8 mouse cellular contexts compared by ENCODE assay signal in genomic region chr7:45062239-45062835, GRCm38 (mm10). TPM values are rescaled to one million over a fixed set of nuclear protein-coding genes. Genes with fewer than 3 reads are reported as not detected.
A peak's percentile ranks its signal among the peaks of the same experiment; 100 is the strongest.
DNase-seq lines count a peak whose midpoint lies in the region; ATAC-seq lines count a peak whose summit lies in the region.

TSS of gene Nosip (plus strand) at chr7:45062429.
TSS of gene Prrg2 (minus strand) at chr7:45062677.

- H3K27ac ChIP-seq in brown adipose tissue, adult 24 weeks (replicated peaks; ENCODE audit: low read depth, low read length) = peak within 1 kb of the TSS; percentile 93
- peak within 1 kb of the TSS; percentile 91 for H3K27ac ChIP-seq in heart, embryonic 13.5 days (replicated peaks)
- peak within 1 kb of the TSS; percentile 84 for H3K27ac ChIP-seq in liver, embryonic 12.5 days
- H3K27ac ChIP-seq in stomach, embryonic 15.5 days = peak within 1 kb of the TSS; percentile 93

- WGBS in heart, embryonic 13.5 days = under 1% methylated on average over 31 of the region's 31 CpGs
- under 1% methylated on average over 31 of the region's 31 CpGs for WGBS in liver, embryonic 12.5 days (ENCODE audit: insufficient replicate concordance)
- WGBS in stomach, embryonic 15.5 days = under 1% methylated on average over 31 of the region's 31 CpGs

- H3K36me3 ChIP-seq in heart, embryonic 13.5 days = no peaks in the 10 kb centered on the region; the same call in 1 of the 2 replicates
- no peaks in the 10 kb centered on the region for H3K36me3 ChIP-seq in liver, embryonic 12.5 days
- 0 out of 2 replicates have a peak, but pooled peaks cover 5% of the 10 kb centered on the region for H3K36me3 ChIP-seq in stomach, embryonic 15.5 days

- H3K4me3 ChIP-seq in brown adipose tissue, adult 24 weeks (ENCODE audit: insufficient read depth, low read depth, low read length) = peak within 1 kb of the TSS; percentile 75
- H3K4me3 ChIP-seq in heart, embryonic 13.5 days = peak within 1 kb of the TSS; percentile 83
- H3K4me3 ChIP-seq in liver, embryonic 12.5 days = peak within 1 kb of the TSS; percentile 69
- H3K4me3 ChIP-seq in stomach, embryonic 15.5 days (replicated peaks) = peak within 1 kb of the TSS; percentile 62

- no peaks in the 10 kb centered on the region for H3K27me3 ChIP-seq in heart, embryonic 13.5 days (replicated peaks)
- H3K27me3 ChIP-seq in liver, embryonic 12.5 days (replicated peaks) = no peaks in the 10 kb centered on the region
- H3K27me3 ChIP-seq in stomach, embryonic 15.5 days (replicated peaks) = no peaks in the 10 kb centered on the region

- H3K4me1 ChIP-seq in brown adipose tissue, adult 24 weeks (ENCODE audit: control insufficient read depth, insufficient read depth, insufficient read length, low read length) = peaks cover 4% of the 10 kb centered on the region; the same call in 1 of the 2 replicates
- H3K4me1 ChIP-seq in heart, embryonic 13.5 days = peaks cover 31% of the 10 kb centered on the region
- H3K4me1 ChIP-seq in liver, embryonic 12.5 days = peaks cover 48% of the 10 kb centered on the region
- peaks cover 19% of the 10 kb centered on the region; the same call in 1 of the 2 replicates for H3K4me1 ChIP-seq in stomach, embryonic 15.5 days

- peak; percentile 96 for DNase-seq in CD4-positive, CD25-positive, alpha-beta regulatory T cell, adult 2 months (ENCODE audit: low read depth, low spot score)
- peak; percentile 92 for DNase-seq in fat pad, adult 2 months (ENCODE audit: extremely low read depth, low read depth, low spot score)
- DNase-seq in kidney, postnatal 10 days = peak; percentile 96
- peak; percentile 94 for DNase-seq in natural killer cell, adult 2 months (ENCODE audit: low spot score in 2 of 2)

- H3K4me2 ChIP-seq in heart, embryonic 13.5 days = peak within 1 kb of the TSS; percentile 68
- H3K4me2 ChIP-seq in liver, embryonic 12.5 days = peak within 1 kb of the TSS; percentile 80
- H3K4me2 ChIP-seq in stomach, embryonic 15.5 days = peak within 1 kb of the TSS; percentile 71

- ATAC-seq in heart, embryonic 13.5 days (ENCODE audit: extremely low read depth, insufficient number of reproducible peaks, low FRiP score, low TSS enrichment) = peak; percentile 82
- ATAC-seq in liver, embryonic 12.5 days = peak; percentile 89
- ATAC-seq in stomach, embryonic 15.5 days (ENCODE audit: insufficient read depth, low FRiP score, low read depth) = peak; percentile 86

- H3K9ac ChIP-seq in heart, embryonic 13.5 days = peak within 1 kb of the TSS; percentile 88
- peak within 1 kb of the TSS; percentile 75 for H3K9ac ChIP-seq in liver, embryonic 12.5 days
- peak within 1 kb of the TSS; percentile 37 for H3K9ac ChIP-seq in stomach, embryonic 15.5 days

- no peaks in the 10 kb centered on the region for H3K9me3 ChIP-seq in heart, embryonic 13.5 days
- no peaks in the 10 kb centered on the region for H3K9me3 ChIP-seq in liver, embryonic 12.5 days (replicated peaks)
- H3K9me3 ChIP-seq in stomach, embryonic 15.5 days = no peaks in the 10 kb centered on the region

RNA-seq across cellular contexts. Expression of gene Nosip, which starts in this region (rescaled TPM):
- 24.3 and 26.8 TPM in 2 replicates for polyA plus RNA-seq in brown adipose tissue, adult 24 weeks (2012; ENCODE audit: insufficient read depth, insufficient read length, missing spikeins)
- polyA plus RNA-seq in heart, embryonic 13.5 days (2015; fragmentation: Nextera tagmentation; extraction: Ambion mirVana) = 46.6 and 49.6 TPM in 2 replicates
- 31.6 and 38.7 TPM in 2 replicates for polyA plus RNA-seq in liver, embryonic 12.5 days (2016; fragmentation: Nextera tagmentation; extraction: Ambion mirVana)
- polyA plus RNA-seq in stomach, embryonic 15.5 days (2015; fragmentation: Nextera tagmentation; extraction: Ambion mirVana) = 52.8 and 55.5 TPM in 2 replicates

RNA-seq across cellular contexts. Expression of gene Prrg2, which starts in this region (rescaled TPM):
- 17.2 and 33.8 TPM in 2 replicates for polyA plus RNA-seq in brown adipose tissue, adult 24 weeks (2012; ENCODE audit: insufficient read depth, insufficient read length, missing spikeins)
- polyA plus RNA-seq in heart, embryonic 13.5 days (2015; fragmentation: Nextera tagmentation; extraction: Ambion mirVana) = 12.5 and 13.6 TPM in 2 replicates
- polyA plus RNA-seq in liver, embryonic 12.5 days (2016; fragmentation: Nextera tagmentation; extraction: Ambion mirVana) = 8.5 and 8.6 TPM in 2 replicates
- 20.5 and 24.7 TPM in 2 replicates for polyA plus RNA-seq in stomach, embryonic 15.5 days (2015; fragmentation: Nextera tagmentation; extraction: Ambion mirVana)

Comparison
In these comparisons a context has a peak if more than half of its experiments do, and no peak if none do; other contexts are left out.
1. Peak in every context shown above with its lines: DNase-seq, ATAC-seq, H3K4me3 ChIP-seq and H3K27ac ChIP-seq.
2. H3K9ac ChIP-seq: peak in every context shown above with its lines; median percentile 88 in heart, embryonic 13.5 days; 75 in liver, embryonic 12.5 days; 37 in stomach, embryonic 15.5 days.